Comparison of ENCODE assay signal across 18 mouse cellular contexts in the genomic region with DNA sequence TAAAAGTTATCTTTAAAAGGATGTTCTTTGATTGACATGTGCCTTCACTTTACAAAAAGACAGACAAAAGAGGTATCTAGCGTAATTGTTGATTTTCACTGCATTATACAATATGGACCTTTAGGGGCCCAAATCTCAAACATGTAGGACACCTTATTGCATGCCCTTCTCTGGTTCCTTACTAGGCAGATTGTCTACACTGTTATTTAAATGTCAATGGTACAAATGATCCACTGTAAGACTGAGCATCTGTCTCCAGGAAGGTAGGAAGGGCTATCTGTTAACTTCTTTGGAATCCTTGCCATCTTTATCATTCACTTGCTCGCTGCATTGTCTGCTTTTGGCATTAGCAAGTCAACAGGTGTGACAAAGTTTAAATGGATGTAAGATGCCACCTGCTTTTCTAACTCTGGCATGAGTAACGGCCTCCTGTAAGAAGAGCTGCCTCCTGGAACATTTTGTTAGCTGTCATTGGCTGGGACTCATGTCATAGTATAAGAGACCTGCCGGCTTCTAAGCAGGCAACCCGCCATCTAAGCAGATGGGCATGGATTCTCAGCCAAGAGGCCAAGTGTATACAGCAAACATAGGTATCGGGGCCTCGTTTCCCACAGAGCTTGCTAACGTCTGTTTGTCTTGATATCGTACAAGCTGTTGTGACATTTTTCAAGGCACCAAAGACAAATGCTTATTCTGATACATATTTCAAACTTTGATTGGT.
A peak's percentile ranks its signal among the peaks of the same experiment; 100 is the strongest.
DNase-seq lines count a peak whose midpoint lies in the region; ATAC-seq lines count a peak whose summit lies in the region.
"Had no signal": no experiment of that assay in that cellular context is flagged by ENCODE, and none has a peak within 500 bp of the region (broad histone marks: within the 10 kb centered on the region; RNA-seq: fewer than 3 reads in every experiment).

No protein-coding gene starts in this region.

- H3K36me3 ChIP-seq in hindbrain, embryonic 14.5 days (replicated peaks; ENCODE audit: control insufficient read depth, insufficient read depth): no peaks in the 10 kb centered on the region
- H3K36me3 ChIP-seq in hindbrain, embryonic 12.5 days: no peaks in the 10 kb centered on the region
- no peaks in the 10 kb centered on the region for H3K36me3 ChIP-seq in kidney, embryonic 15.5 days
- H3K36me3 ChIP-seq: heart, embryonic 10.5 days; limb, embryonic 10.5 days; liver, embryonic 13.5 days; midbrain, embryonic 12.5 days; stomach, embryonic 15.5 days had no signal

- no peaks in the 10 kb centered on the region for H3K9me3 ChIP-seq in hindbrain, embryonic 14.5 days (ENCODE audit: control insufficient read depth, low read length)
- H3K9me3 ChIP-seq in hindbrain, embryonic 12.5 days (replicated peaks): no peaks in the 10 kb centered on the region
- H3K9me3 ChIP-seq in kidney, embryonic 15.5 days (replicated peaks): no peaks in the 10 kb centered on the region
- H3K9me3 ChIP-seq: heart, embryonic 10.5 days; limb, embryonic 10.5 days; liver, embryonic 13.5 days; midbrain, embryonic 12.5 days; stomach, embryonic 15.5 days had no signal

- ATAC-seq in hindbrain, embryonic 14.5 days (ENCODE audit: low FRiP score): no peak
- no peak for ATAC-seq in hindbrain, embryonic 12.5 days (ENCODE audit: low FRiP score)
- ATAC-seq in kidney, embryonic 15.5 days (replicated peaks; ENCODE audit: low FRiP score): no peak

- H3K9ac ChIP-seq in hindbrain, embryonic 14.5 days: no peak overlapping the region
- no peak overlapping the region for H3K9ac ChIP-seq in hindbrain, embryonic 12.5 days
- no peak overlapping the region for H3K9ac ChIP-seq in kidney, embryonic 15.5 days
- H3K9ac ChIP-seq: liver, embryonic 13.5 days; midbrain, embryonic 12.5 days; stomach, embryonic 15.5 days had no signal

- 0 out of 2 replicates have a peak, but pooled peaks cover 3% of the 10 kb centered on the region for H3K4me1 ChIP-seq in hindbrain, embryonic 14.5 days (replicated peaks; ENCODE audit: control insufficient read depth, insufficient read depth, low read length)
- H3K4me1 ChIP-seq in hindbrain, embryonic 12.5 days: no peaks in the 10 kb centered on the region
- no peaks in the 10 kb centered on the region for H3K4me1 ChIP-seq in kidney, embryonic 15.5 days
- H3K4me1 ChIP-seq: heart, embryonic 10.5 days; limb, embryonic 10.5 days; liver, embryonic 13.5 days; midbrain, embryonic 12.5 days; stomach, embryonic 15.5 days had no signal

- no peak overlapping the region for H3K4me3 ChIP-seq in hindbrain, embryonic 14.5 days (replicated peaks; ENCODE audit: low read length)
- H3K4me3 ChIP-seq in hindbrain, embryonic 12.5 days: no peak overlapping the region
- no peak overlapping the region for H3K4me3 ChIP-seq in kidney, embryonic 15.5 days (replicated peaks)
- H3K4me3 ChIP-seq: heart, embryonic 10.5 days; limb, embryonic 10.5 days; liver, embryonic 13.5 days; midbrain, embryonic 12.5 days; stomach, embryonic 15.5 days had no signal

- no peaks in the 10 kb centered on the region for H3K27me3 ChIP-seq in hindbrain, embryonic 14.5 days (ENCODE audit: control insufficient read depth, insufficient read depth, low read length)
- no peaks in the 10 kb centered on the region for H3K27me3 ChIP-seq in hindbrain, embryonic 12.5 days
- H3K27me3 ChIP-seq in kidney, embryonic 15.5 days: no peaks in the 10 kb centered on the region
- H3K27me3 ChIP-seq: liver, embryonic 13.5 days; midbrain, embryonic 12.5 days; stomach, embryonic 15.5 days had no signal

- WGBS in hindbrain, embryonic 14.5 days: 79% methylated on average over 9 of the region's 9 CpGs
- 89% methylated on average over 9 of the region's 9 CpGs for WGBS in hindbrain, embryonic 12.5 days
- WGBS in kidney, embryonic 15.5 days: 91% methylated on average over 9 of the region's 9 CpGs

- no peak overlapping the region for H3K4me2 ChIP-seq in hindbrain, embryonic 14.5 days (replicated peaks)
- H3K4me2 ChIP-seq in hindbrain, embryonic 12.5 days (replicated peaks): no peak overlapping the region
- no peak overlapping the region for H3K4me2 ChIP-seq in kidney, embryonic 15.5 days
- H3K4me2 ChIP-seq: liver, embryonic 13.5 days; midbrain, embryonic 12.5 days; stomach, embryonic 15.5 days had no signal

- H3K27ac ChIP-seq in hindbrain, embryonic 14.5 days: no peak overlapping the region
- no peak overlapping the region for H3K27ac ChIP-seq in hindbrain, embryonic 12.5 days
- H3K27ac ChIP-seq in kidney, embryonic 15.5 days: no peak overlapping the region
- H3K27ac ChIP-seq: heart, embryonic 10.5 days; limb, embryonic 10.5 days; liver, embryonic 13.5 days; midbrain, embryonic 12.5 days; stomach, embryonic 15.5 days had no signal

- peak; percentile 40 for DNase-seq in hindbrain, embryonic 14.5 days (ENCODE audit: low spot score)
- DNase-seq in brain, embryonic 18.5 days (ENCODE audit: low read depth, low spot score): peak; percentile 58
- peak; percentile 94 to 98 for DNase-seq in cerebellum, postnatal 14 days
- peak; percentile 6 to 29 for DNase-seq in layer of hippocampus, postnatal 10 days (ENCODE audit: low spot score in 2 of 2)
- no peak for DNase-seq in ovary, postnatal 14 days (ENCODE audit: low spot score)
- DNase-seq in testis, postnatal 14 days (ENCODE audit: low spot score): no peak
- DNase-seq: adrenal gland, postnatal 14 days; gastrocnemius, postnatal 14 days; heart, postnatal 4 days; kidney, adult 8-10 months; liver, embryonic 13.5 days; thymus, postnatal 25 days had no signal

Comparison
In these comparisons a context has a peak if more than half of its experiments do, and no peak if none do; other contexts are left out.
1. DNase-seq: peak in hindbrain, embryonic 14.5 days (single experiment), brain, embryonic 18.5 days (single experiment), cerebellum, postnatal 14 days (2 of 2) and layer of hippocampus, postnatal 10 days (2 of 2); none in ovary, postnatal 14 days (single experiment) and testis, postnatal 14 days (single experiment).